Mouse (Mus musculus): Measurements from ENCODE around the gene Elfn1. TPM values are rescaled to one million over a fixed set of nuclear protein-coding genes. Genes with fewer than 3 reads are reported as not detected.

Gene Elfn1
- polyA plus RNA-seq, 1 experiment = not detected

- H3K4me3 ChIP-seq (replicated peaks; ENCODE audit: control insufficient read depth, low read depth, low read length) = no peak overlapping the region
- H3K27ac ChIP-seq (ENCODE audit: control insufficient read depth, insufficient read depth, low read depth, low read length, poor library complexity) = no peak overlapping the region
- TF ChIP-seq POLR2A (IDR thresholded peaks at IDR 0.05; ENCODE audit: borderline replicate concordance, control insufficient read depth, low read depth, low read length) = no peak
- 0 out of 2 replicates have a peak, but pooled peaks cover 1% of the 10 kb centered on the region for H3K4me1 ChIP-seq (ENCODE audit: control insufficient read depth, insufficient read depth, low read length)
- 8% methylated on average over 19 of the region's 19 CpGs for WGBS
These were observed 502 bp upstream of the Elfn1 start for GRCm38 (mm10) chr5:139907241-139907640.

DNA sequence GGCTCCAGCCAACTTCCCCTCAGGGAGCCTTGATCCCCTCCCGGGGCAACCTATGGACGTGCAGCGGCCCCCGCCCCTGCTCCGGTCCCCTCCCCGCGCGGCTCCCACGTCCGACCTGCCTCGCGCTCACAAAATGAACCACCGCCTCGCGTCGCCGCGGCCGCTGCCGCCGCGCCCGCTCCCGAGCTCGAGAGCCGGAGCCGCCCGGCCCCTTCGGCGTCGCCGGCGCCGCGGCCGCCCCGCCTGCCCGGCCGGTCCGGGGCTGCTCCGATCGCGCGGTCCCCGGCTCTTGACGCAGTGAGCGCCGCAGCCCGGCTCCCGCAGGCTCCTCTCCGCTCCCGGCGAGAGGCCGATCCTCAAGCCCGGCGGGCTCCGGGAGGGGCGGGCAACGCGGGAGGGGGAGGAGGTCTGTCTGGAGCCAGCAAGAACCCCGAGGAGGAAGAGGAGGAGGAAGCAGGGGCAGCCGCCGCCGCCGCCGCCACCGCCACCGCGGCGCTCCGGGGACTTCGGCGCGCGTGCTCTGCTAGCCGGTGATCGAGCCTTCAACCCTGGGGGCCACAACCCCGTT, 584 bp downstream of the Elfn1 start:
- no peak overlapping the region; the same call in 1 of the 2 replicates for H3K27ac ChIP-seq (ENCODE audit: control insufficient read depth, insufficient read depth, low read depth, low read length, poor library complexity)
- TF ChIP-seq CTCF (IDR thresholded peaks at IDR 0.05; ENCODE audit: control insufficient read depth, insufficient read depth, low read length) (no peak), POLR2A (IDR thresholded peaks at IDR 0.05; ENCODE audit: borderline replicate concordance, control insufficient read depth, low read depth, low read length) (no peak)
- no peak overlapping the region for H3K4me3 ChIP-seq (replicated peaks; ENCODE audit: control insufficient read depth, low read depth, low read length)
- WGBS = under 1% methylated on average over 77 of the region's 78 CpGs
- 0 out of 2 replicates have a peak, but pooled peaks cover 1% of the 10 kb centered on the region for H3K4me1 ChIP-seq (ENCODE audit: control insufficient read depth, insufficient read depth, low read length)

- no peak overlapping the region; the same call in 1 of the 2 replicates for H3K27ac ChIP-seq (ENCODE audit: control insufficient read depth, insufficient read depth, low read depth, low read length, poor library complexity)
- no peak overlapping the region for H3K4me3 ChIP-seq (replicated peaks; ENCODE audit: control insufficient read depth, low read depth, low read length)
- H3K4me1 ChIP-seq (ENCODE audit: control insufficient read depth, insufficient read depth, low read length) = 0 out of 2 replicates have a peak, but pooled peaks cover 1% of the 10 kb centered on the region
- 3% methylated on average over 46 of the region's 50 CpGs for WGBS
- TF ChIP-seq POLR2A (IDR thresholded peaks at IDR 0.05; ENCODE audit: borderline replicate concordance, control insufficient read depth, low read depth, low read length) (no peak), CTCF (IDR thresholded peaks at IDR 0.05; ENCODE audit: control insufficient read depth, insufficient read depth, low read length) (no peak)
These were observed 1.3 kb downstream of the Elfn1 start for GRCm38 (mm10) chr5:139908811-139909627.

GRCm38 (mm10) chr5:139909710-139910550, 2.2 kb downstream of the Elfn1 start:
- no peak overlapping the region for H3K27ac ChIP-seq (ENCODE audit: control insufficient read depth, insufficient read depth, low read depth, low read length, poor library complexity)
- 5% methylated on average over 29 of the region's 29 CpGs for WGBS
- 0 out of 2 replicates have a peak, but pooled peaks cover 1% of the 10 kb centered on the region for H3K4me1 ChIP-seq (ENCODE audit: control insufficient read depth, insufficient read depth, low read length)
- no peak for TF ChIP-seq POLR2A (IDR thresholded peaks at IDR 0.05; ENCODE audit: borderline replicate concordance, control insufficient read depth, low read depth, low read length)
- TF ChIP-seq CTCF (IDR thresholded peaks at IDR 0.05; ENCODE audit: control insufficient read depth, insufficient read depth, low read length) = no peak
- H3K4me3 ChIP-seq (replicated peaks; ENCODE audit: control insufficient read depth, low read depth, low read length) = no peak overlapping the region

GRCm38 (mm10) chr5:139910755-139911300, 3.1 kb downstream of the Elfn1 start:
- 38% methylated on average over 3 of the region's 3 CpGs for WGBS
- no peak overlapping the region for H3K27ac ChIP-seq (ENCODE audit: control insufficient read depth, insufficient read depth, low read depth, low read length, poor library complexity)
- H3K4me3 ChIP-seq (replicated peaks; ENCODE audit: control insufficient read depth, low read depth, low read length) = no peak overlapping the region
- no peak for TF ChIP-seq POLR2A (IDR thresholded peaks at IDR 0.05; ENCODE audit: borderline replicate concordance, control insufficient read depth, low read depth, low read length)
- no peak for TF ChIP-seq CTCF (IDR thresholded peaks at IDR 0.05; ENCODE audit: control insufficient read depth, insufficient read depth, low read length)
- 0 out of 2 replicates have a peak, but pooled peaks cover 1% of the 10 kb centered on the region for H3K4me1 ChIP-seq (ENCODE audit: control insufficient read depth, insufficient read depth, low read length)

- Histone ChIP-seq H3K4me3 (replicated peaks; ENCODE audit: control insufficient read depth, low read depth, low read length) (no peak overlapping the region), H3K4me1 (ENCODE audit: control insufficient read depth, insufficient read depth, low read length) (0 out of 2 replicates have a peak, but pooled peaks cover 1% of the 10 kb centered on the region), H3K27ac (ENCODE audit: control insufficient read depth, insufficient read depth, low read depth, low read length, poor library complexity) (no peak overlapping the region)
- 11% methylated on average over 19 of the region's 19 CpGs for WGBS
- no peak for TF ChIP-seq POLR2A (IDR thresholded peaks at IDR 0.05; ENCODE audit: borderline replicate concordance, control insufficient read depth, low read depth, low read length)
- TF ChIP-seq CTCF (IDR thresholded peaks at IDR 0.05; ENCODE audit: control insufficient read depth, insufficient read depth, low read length) = no peak
These were observed 3.8 kb downstream of the Elfn1 start for GRCm38 (mm10) chr5:139911506-139911905.

DNA sequence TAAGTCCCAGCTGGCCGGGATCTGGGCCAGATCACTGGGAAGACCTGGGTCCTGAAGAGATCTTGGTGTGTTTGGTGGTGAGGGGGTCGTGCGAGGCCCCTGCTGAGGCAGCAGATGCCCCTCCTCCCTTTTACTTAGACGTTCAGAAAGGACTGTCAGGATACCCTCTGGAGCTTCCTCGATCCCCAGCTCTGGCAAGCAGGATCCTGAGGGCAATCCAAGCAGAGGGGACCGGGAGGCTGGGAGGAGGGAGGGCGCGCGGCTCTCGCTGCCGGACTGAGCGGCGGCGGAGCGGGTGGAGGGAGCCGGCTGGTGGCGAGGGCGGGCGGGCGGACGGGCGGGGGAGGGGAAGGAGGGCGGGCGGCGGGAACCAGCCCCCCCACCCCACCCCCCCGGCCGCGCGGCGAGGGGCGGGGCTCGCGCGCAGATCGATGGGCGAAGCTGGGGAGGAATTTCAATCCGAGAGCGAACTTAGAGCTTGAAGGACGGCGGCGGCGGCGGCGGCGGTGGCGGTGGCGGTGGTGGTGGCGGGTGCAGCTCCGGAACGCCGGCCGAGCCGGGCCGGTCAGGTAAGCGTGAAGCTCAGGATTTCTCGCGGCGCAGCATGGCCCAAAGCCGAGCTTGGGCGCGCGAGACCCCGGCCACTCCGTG, 4.5 kb downstream of the Elfn1 start:
- H3K27ac ChIP-seq (ENCODE audit: control insufficient read depth, insufficient read depth, low read depth, low read length, poor library complexity) = no peak overlapping the region
- TF ChIP-seq POLR2A (IDR thresholded peaks at IDR 0.05; ENCODE audit: borderline replicate concordance, control insufficient read depth, low read depth, low read length) (no peak), CTCF (IDR thresholded peaks at IDR 0.05; ENCODE audit: control insufficient read depth, insufficient read depth, low read length) (no peak)
- 1% methylated on average over 53 of the region's 64 CpGs for WGBS
- 0 out of 2 replicates have a peak, but pooled peaks cover 1% of the 10 kb centered on the region for H3K4me1 ChIP-seq (ENCODE audit: control insufficient read depth, insufficient read depth, low read length)
- H3K4me3 ChIP-seq (replicated peaks; ENCODE audit: control insufficient read depth, low read depth, low read length) = no peak overlapping the region

All from bone marrow, adult 2 months (tissue).